Mouse (Mus musculus) limb, embryonic 15.5 days (tissue): ENCODE data around the gene Pde6g. TPM values are rescaled to one million over a fixed set of nuclear protein-coding genes. Genes with fewer than 3 reads are reported as not detected.
A peak's percentile ranks its signal among the peaks of the same experiment; 100 is the strongest.

ENCODE experiments used
- ATAC-seq: fragments of 200-750 bp; cut with Nextera tagmentation; 2 replicates; pipeline ENCODE4 v1.8.0; 2017; ENCODE audit warnings: low read depth, moderate TSS enrichment; ENCODE audit not compliant: insufficient number of reproducible peaks, low FRiP score, low TSS enrichment
- H3K27ac ChIP-seq: fragments of 300-500 bp; sonication (generic); 2 replicates; pipeline ENCODE4 v1.5.1; 2015; ENCODE audit warnings: moderate library complexity, mild to moderate bottlenecking, inconsistent platforms
- H3K27me3 ChIP-seq: fragments of 300-500 bp; sonication (generic); 2 replicates; pipeline ENCODE4 v1.6.1; 2015; ENCODE audit warnings: inconsistent platforms
- H3K36me3 ChIP-seq: fragments of 300-500 bp; sonication (generic); 2 replicates; pipeline ENCODE4 v1.6.1; 2015; ENCODE audit warnings: inconsistent platforms
- H3K4me1 ChIP-seq: fragments of 300-500 bp; sonication (generic); 2 replicates; pipeline ENCODE4 v1.6.1; 2015; ENCODE audit warnings: inconsistent platforms
- H3K4me2 ChIP-seq: fragments of 300-500 bp; sonication (generic); 2 replicates; pipeline ENCODE4 v1.6.1; 2015; ENCODE audit warnings: mild to moderate bottlenecking, inconsistent platforms
- H3K4me3 ChIP-seq: fragments of 300-500 bp; sonication (generic); 2 replicates; pipeline ENCODE4 v1.5.1; 2015; ENCODE audit warnings: mild to moderate bottlenecking, inconsistent platforms
- H3K9ac ChIP-seq: fragments of 300-500 bp; sonication (generic); 2 replicates; pipeline ENCODE4 v1.6.1; 2015; ENCODE audit warnings: inconsistent platforms
- H3K9me3 ChIP-seq: fragments of 300-500 bp; sonication (generic); 2 replicates; pipeline ENCODE4 v1.6.1; 2016; ENCODE audit warnings: inconsistent platforms
- WGBS: fragments of 180-500 bp; shearing (Covaris S2); methylation state at CpG from one replicate; pipeline ENCODE4 v1.1.7; 2015; 5-methylcytosine and 5-hydroxymethylcytosine counted together
- polyA plus RNA-seq: library from polyadenylated mRNA; unstranded; fragments of >200 nt; fragmentation: Nextera tagmentation; extraction: Ambion mirVana; gene quantifications from 2 replicates; pipeline ENCODE4 v1.2.1, GENCODE M21; 2015

The Pde6g gene
- polyA plus RNA-seq, 1 experiment from 2014 or later: 0.17 TPM

DNA sequence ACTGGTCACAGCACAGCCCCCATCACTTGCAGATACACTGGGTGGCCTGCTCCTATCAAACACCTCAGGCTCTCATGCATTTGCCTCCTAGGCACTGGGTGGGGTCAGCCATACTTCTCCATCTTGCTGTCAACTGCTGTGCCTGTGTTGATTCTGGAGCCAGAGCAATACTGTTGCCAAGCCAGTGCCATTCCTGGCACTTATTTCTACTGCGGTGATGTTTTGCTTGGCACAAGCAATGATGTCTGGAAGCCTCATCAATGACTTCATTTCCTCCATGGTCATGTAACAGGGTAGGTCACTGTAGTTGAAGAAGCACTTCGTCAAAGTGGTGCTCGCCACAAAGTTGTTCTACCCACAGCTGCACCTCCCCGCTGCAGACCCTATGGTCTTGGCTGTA lies 12.2 kb upstream of the Pde6g start:
- H3K4me3 ChIP-seq: peak overlapping the region; percentile 100; the same call in 1 of the 2 replicates
- H3K4me2 ChIP-seq: 0 out of 2 replicates have a peak overlapping the region, but pooled peaks have one; percentile 89
- 75% methylated on average over 4 of the region's 4 CpGs for WGBS

DNA sequence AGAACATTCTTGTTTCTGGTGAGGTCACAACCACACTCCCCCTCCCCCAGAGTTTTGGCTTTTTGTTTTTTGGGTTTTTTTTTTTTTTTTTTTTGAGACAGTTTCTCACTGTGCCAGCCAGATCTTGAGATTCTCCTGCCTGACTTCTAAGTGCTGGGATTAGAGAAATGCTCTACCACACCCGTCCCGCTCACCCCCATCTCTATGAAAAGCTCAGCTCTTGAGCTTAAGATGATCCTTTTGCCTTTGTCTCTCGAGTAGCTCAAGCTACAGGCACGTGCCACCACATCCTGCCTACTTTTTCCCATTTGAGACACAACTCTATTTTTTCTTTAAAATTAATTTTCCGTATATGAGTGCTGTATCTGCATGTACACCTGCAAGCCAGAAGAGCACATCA lies 11.1 kb upstream of the Pde6g start:
- no peaks in the 10 kb centered on the region for H3K9me3 ChIP-seq
- peaks cover 56% of the 10 kb centered on the region for H3K36me3 ChIP-seq
- H3K27me3 ChIP-seq: no peaks in the 10 kb centered on the region
- no peak overlapping the region for H3K4me3 ChIP-seq
- H3K9ac ChIP-seq: no peak overlapping the region
- no peak overlapping the region for H3K4me2 ChIP-seq
- ATAC-seq: no peak
- 81% methylated on average over 5 of the region's 5 CpGs for WGBS
- H3K4me1 ChIP-seq: peaks cover 28% of the 10 kb centered on the region
- H3K27ac ChIP-seq: no peak overlapping the region

More for the DNA sequence above, 12.2 kb upstream of the Pde6g start:
- Histone ChIP-seq H3K27ac (no peak overlapping the region), H3K9ac (no peak overlapping the region), H3K9me3 (no peaks in the 10 kb centered on the region), H3K36me3 (peaks cover 61% of the 10 kb centered on the region), H3K27me3 (no peaks in the 10 kb centered on the region), H3K4me1 (peaks cover 25% of the 10 kb centered on the region)
- ATAC-seq: no peak

DNA sequence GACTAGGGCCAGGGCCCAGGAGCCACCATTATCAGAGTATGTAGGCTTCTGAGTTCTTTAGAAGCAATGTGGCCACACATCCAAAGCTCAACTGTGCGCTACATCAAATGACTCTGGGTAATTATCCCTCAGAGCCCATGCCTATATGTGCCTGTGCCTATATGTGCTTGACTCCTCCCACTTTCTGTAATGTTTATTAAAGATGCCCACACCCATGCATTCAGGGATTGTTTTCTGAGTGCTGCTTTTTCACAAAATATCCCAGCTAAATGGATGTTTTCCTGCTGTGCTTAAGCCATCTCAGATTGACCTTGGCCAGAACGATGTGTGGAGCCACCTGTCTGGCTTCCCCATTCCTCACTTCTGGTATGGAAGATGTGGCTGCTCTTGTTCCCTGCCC lies 10.2 kb upstream of the Pde6g start:
- WGBS: 85% methylated on average over 2 of the region's 2 CpGs
- ATAC-seq: no peak
- no peak overlapping the region for H3K4me2 ChIP-seq
- H3K9ac ChIP-seq: no peak overlapping the region
- no peak overlapping the region for H3K27ac ChIP-seq
- no peaks in the 10 kb centered on the region for H3K9me3 ChIP-seq
- peaks cover 52% of the 10 kb centered on the region for H3K36me3 ChIP-seq
- peaks cover 33% of the 10 kb centered on the region for H3K4me1 ChIP-seq
- no peak overlapping the region for H3K4me3 ChIP-seq
- H3K27me3 ChIP-seq: no peaks in the 10 kb centered on the region

DNA sequence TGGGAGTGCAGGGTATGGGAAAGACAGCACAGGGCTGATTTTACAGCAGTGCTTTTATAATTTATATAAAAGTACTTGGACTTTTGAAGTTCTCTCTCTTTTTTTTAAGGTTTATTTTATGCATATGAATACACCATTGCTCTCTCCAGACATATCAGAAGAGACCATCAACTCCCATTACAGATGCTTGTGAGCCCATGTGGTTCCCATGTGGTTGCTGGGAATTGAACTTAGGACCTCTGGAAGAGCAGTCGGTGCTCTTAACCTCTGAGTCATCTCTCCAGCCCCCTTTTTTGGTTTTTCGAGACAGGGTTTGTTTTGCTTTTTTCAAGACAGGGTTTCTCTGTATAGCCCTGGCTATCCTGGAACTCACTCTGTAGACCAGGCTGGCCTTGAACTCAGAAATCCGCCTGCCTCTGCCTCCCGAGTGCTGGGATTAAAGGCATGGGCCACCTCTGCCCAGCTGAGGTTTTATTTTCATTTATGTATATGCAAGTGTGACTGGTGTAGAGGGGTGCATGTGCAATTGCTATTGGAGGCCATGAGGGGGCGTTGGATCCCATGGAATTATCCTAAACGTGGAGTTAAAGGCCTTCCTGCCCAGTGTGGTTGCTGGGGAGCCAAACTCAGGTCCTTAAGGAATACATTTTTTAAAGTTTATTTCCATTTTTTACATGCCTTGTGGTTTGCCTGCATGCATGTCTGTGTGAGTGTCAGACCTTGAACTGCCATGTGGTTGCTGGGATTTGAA lies 5.7 kb upstream of the Pde6g start:
- no peaks in the 10 kb centered on the region for H3K27me3 ChIP-seq
- H3K9me3 ChIP-seq: no peaks in the 10 kb centered on the region
- peak overlapping the region; percentile 95; the same call in 1 of the 2 replicates for H3K9ac ChIP-seq
- H3K4me1 ChIP-seq: peaks cover 20% of the 10 kb centered on the region
- H3K4me2 ChIP-seq: peak overlapping the region; percentile 76
- no peak for ATAC-seq
- WGBS: 62% methylated on average over 6 of the region's 6 CpGs
- H3K4me3 ChIP-seq: peak overlapping the region; percentile 76
- H3K36me3 ChIP-seq: peaks cover 43% of the 10 kb centered on the region
- H3K27ac ChIP-seq: no peak overlapping the region

DNA sequence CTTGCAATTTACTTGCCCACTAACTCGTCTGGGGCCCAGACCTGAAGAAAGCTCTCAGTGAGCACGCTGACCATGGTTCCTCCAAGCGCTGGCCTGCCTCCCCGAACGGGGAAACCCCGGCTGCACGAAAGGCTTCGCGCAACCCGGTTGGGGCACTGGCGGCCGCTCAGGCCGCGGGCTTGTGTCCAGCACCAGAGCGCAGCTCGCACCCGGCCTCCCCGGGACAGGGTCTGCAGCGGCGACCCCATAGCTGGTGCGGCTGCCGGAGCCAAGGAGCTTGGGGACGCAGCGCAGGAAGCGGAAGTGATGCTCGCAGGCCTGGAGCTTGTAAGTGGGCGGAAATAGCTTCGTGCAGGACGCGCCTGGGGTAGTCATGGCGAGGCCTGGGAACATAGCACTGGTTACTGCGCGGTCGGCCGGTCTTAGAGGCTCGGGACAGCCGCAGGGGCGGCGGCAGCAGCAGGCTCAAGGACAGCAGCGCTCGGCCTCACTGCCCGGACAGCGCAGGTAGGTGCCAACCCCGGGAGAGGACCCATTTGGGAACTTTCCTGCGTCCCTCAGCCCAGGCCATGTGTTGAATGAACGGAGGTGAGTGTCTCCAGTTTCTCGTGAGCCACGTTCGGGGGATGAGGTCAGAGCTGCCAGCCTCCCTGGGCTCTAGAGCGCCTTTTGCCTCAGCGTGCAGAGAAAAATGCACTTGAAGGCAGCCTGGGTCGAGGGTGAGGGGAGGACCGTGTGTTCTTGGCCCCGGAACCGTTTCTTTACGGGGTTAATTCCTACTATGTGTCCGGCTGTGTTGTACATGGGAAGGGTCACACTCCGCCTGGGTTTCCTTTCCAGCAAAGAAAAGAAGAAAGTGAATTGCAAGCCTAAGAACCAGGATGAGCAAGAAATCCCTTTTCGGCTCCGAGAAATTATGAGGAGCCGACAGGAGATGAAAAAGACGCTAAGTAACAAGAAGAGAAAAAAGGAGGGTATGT lies 4.8 kb upstream of the Pde6g start, which contains the start of the genes Oxld1 and Ccdc137:
TSS of gene Oxld1 (minus strand) at position 297 of the 980 bp plus-strand sequence.
TSS of gene Ccdc137 (plus strand) at position 344 of the 980 bp plus-strand sequence.
- peak within 1 kb of the TSS; percentile 76 for H3K4me2 ChIP-seq
- 4% methylated on average over 62 of the region's 62 CpGs for WGBS
- ATAC-seq: peak; percentile 83; the same call in 1 of the 2 replicates
- peak within 1 kb of the TSS; percentile 95 for H3K9ac ChIP-seq
- peak within 1 kb of the TSS; percentile 81 for H3K27ac ChIP-seq
- H3K4me3 ChIP-seq: peak within 1 kb of the TSS; percentile 76
- no peaks in the 10 kb centered on the region for H3K9me3 ChIP-seq
- no peaks in the 10 kb centered on the region for H3K27me3 ChIP-seq
- H3K4me1 ChIP-seq: peaks cover 20% of the 10 kb centered on the region
- peaks cover 34% of the 10 kb centered on the region for H3K36me3 ChIP-seq

DNA sequence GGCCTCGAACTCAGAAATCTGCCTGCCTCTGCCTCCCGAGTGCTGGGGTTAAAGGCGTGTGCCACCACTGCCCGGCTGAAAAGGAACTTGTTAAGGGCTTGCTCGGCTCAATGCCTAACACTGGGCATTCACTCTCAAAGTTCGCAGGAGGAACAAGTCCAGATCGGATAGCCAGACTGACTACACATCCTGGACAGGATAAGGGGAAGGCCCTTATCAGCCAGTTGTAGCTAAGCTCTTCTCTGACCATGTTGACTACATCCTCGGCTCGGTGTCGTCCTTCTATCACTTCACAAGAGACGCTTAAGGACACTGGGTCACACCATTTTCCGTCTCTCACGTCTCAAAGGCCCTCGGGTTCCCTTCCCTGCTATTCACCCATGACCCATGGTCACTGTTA lies 4.1 kb upstream of the Pde6g start:
- H3K4me1 ChIP-seq: peaks cover 20% of the 10 kb centered on the region
- H3K27me3 ChIP-seq: no peaks in the 10 kb centered on the region
- H3K4me3 ChIP-seq: peak overlapping the region; percentile 76
- peak overlapping the region; percentile 76 for H3K4me2 ChIP-seq
- no peak for ATAC-seq
- 29% methylated on average over 14 of the region's 14 CpGs for WGBS
- H3K9me3 ChIP-seq: no peaks in the 10 kb centered on the region
- peaks cover 27% of the 10 kb centered on the region for H3K36me3 ChIP-seq
- H3K27ac ChIP-seq: peak overlapping the region; percentile 81
- peak overlapping the region; percentile 95 for H3K9ac ChIP-seq

DNA sequence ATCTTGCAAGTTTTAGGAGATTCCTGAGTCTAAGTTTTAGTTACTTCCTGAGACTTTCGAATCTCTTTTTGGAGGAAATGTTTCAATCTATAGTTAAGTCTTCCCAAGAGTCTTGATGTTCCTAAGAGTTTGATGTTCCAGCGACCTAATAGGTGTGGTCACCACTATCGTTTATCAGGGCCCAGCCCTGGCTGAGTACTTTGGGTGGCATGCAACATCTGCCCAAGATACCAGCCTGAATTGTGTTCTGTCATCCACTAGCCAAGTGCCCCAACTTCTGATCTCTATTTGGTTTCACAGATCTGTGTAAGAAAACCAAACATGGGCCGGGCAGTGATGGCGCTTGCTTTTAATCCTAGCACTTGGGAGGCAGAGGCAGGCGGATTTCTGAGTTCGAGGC lies 2.1 kb upstream of the Pde6g start:
- Histone ChIP-seq H3K9ac (no peak overlapping the region), H3K27me3 (no peaks in the 10 kb centered on the region), H3K9me3 (no peaks in the 10 kb centered on the region), H3K4me3 (no peak overlapping the region), H3K4me2 (no peak overlapping the region), H3K36me3 (peaks cover 10% of the 10 kb centered on the region), H3K27ac (no peak overlapping the region), H3K4me1 (peaks cover 20% of the 10 kb centered on the region)
- WGBS: 93% methylated on average over 7 of the region's 7 CpGs
- no peak for ATAC-seq

DNA sequence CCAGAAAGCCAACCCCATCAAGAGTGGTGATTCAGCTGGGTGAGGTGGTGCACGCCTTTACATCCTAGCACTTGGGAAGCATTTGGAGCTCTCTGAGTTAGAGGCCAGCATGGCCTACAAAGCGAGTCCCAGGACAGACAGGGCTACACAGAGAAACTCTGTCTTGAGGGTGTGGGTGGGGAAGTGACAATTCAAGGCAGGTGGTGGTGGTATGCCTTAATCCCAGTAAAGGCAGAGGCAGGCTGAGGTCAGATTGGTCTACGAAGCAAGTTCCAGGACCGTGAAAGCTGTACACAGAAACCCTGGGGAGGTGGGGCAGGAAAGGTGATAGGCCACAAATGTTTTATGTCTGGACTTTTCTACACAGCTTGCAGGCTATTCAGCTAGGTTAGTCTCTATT lies 1.7 kb upstream of the Pde6g start:
- WGBS: 82% methylated on average over 4 of the region's 4 CpGs
- ATAC-seq: no peak
- no peaks in the 10 kb centered on the region for H3K9me3 ChIP-seq
- no peak overlapping the region for H3K27ac ChIP-seq
- H3K9ac ChIP-seq: no peak overlapping the region
- no peak overlapping the region for H3K4me3 ChIP-seq
- no peaks in the 10 kb centered on the region for H3K27me3 ChIP-seq
- H3K36me3 ChIP-seq: peaks cover 7% of the 10 kb centered on the region
- H3K4me2 ChIP-seq: no peak overlapping the region
- H3K4me1 ChIP-seq: peaks cover 20% of the 10 kb centered on the region

DNA sequence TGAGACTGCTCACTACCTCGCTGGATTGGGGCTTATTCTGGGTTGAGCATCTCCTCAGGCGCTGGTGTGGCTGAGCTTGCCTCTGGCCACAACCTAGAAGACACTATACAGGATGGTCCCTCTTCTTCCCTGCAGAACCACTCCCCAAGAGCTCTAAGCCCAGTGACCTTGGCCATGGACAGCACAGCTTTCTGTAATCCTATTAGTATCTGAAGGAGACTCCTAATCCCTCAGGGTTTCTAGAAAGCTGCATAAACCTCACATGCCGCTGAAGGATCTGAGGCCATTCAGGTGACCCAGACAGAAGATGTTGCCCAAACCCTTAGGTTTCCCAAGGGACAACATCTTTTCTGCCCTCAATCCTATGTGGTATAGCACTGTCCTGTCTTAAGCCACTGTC lies 1.1 kb downstream of the Pde6g start:
- ATAC-seq: no peak
- H3K4me1 ChIP-seq: peaks cover 5% of the 10 kb centered on the region
- H3K9me3 ChIP-seq: no peaks in the 10 kb centered on the region
- no peak overlapping the region for H3K27ac ChIP-seq
- H3K9ac ChIP-seq: no peak overlapping the region
- WGBS: 69% methylated on average over 3 of the region's 3 CpGs
- H3K27me3 ChIP-seq: no peaks in the 10 kb centered on the region
- no peak overlapping the region for H3K4me2 ChIP-seq
- H3K4me3 ChIP-seq: no peak overlapping the region
- 0 out of 2 replicates have a peak, but pooled peaks cover 3% of the 10 kb centered on the region for H3K36me3 ChIP-seq

DNA sequence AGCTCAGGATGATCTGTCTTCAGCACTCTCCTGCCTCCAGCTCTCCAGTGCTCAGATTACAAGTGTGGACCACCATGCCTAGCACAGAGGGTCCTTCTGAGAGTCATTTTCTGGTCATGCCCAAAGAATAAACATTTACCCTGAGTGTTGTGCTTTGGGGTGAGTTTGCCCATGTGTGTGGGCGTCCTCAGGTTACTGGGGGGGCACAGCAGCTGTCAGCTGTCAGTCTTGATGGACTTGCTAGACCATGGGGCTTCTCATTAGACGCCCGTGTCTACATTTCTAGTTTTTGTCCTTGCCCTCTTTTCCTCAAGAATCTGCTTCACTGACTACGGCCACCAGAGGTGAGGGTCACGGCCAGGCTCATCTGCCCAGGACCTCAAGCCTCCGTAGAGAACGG lies 6.1 kb downstream of the Pde6g start:
- no peak overlapping the region for H3K4me3 ChIP-seq
- no peak overlapping the region for H3K27ac ChIP-seq
- no peak overlapping the region for H3K9ac ChIP-seq
- H3K4me1 ChIP-seq: no peaks in the 10 kb centered on the region
- no peaks in the 10 kb centered on the region for H3K27me3 ChIP-seq
- no peaks in the 10 kb centered on the region for H3K36me3 ChIP-seq
- no peak overlapping the region for H3K4me2 ChIP-seq
- ATAC-seq: no peak
- 74% methylated on average over 7 of the region's 7 CpGs for WGBS
- H3K9me3 ChIP-seq: no peaks in the 10 kb centered on the region

DNA sequence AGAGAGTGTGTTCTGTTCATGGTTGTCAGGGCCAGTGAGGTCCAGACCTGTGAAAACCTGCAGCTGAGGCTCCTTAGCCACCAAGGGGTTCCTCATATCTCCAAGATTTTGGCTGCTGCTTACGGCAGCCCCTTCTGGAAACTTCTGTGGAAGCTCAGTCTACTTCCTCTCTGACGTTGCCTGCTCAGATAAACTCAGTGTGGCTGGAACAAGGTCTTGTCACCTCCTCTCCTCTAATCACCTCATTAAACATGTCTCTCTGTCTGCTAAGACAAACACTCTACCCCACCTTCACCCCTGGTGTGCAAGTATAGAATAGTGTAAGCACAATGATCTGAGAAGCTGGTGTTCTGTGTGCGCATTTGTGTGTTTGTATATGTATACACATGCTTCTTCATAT lies 7.8 kb downstream of the Pde6g start:
- H3K27me3 ChIP-seq: no peaks in the 10 kb centered on the region
- no peaks in the 10 kb centered on the region for H3K4me1 ChIP-seq
- 74% methylated on average over 3 of the region's 3 CpGs for WGBS
- no peak for ATAC-seq
- H3K27ac ChIP-seq: no peak overlapping the region
- H3K9me3 ChIP-seq: no peaks in the 10 kb centered on the region
- H3K9ac ChIP-seq: no peak overlapping the region
- H3K4me2 ChIP-seq: no peak overlapping the region
- H3K36me3 ChIP-seq: no peaks in the 10 kb centered on the region
- H3K4me3 ChIP-seq: no peak overlapping the region

DNA sequence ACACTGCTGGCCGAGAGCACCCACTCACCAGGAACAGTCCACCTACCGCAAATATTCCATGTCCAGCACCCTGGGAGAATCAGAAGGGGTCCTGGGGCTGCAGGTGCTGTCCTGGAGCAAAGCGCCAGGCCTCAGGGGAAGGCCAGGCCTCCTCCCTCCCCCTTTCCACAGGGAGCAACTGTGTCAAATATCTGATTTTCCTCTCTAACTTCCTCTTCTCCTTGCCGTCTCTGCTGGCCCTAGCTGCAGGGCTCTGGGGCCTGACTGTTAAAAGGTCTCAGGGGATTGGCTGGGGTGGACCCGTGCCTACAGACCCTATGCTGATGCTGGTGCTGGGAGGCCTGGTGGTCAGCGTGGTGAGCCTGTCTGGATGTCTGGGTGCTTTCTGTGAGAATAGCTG lies 9.2 kb downstream of the Pde6g start:
- Histone ChIP-seq H3K9ac (no peak overlapping the region), H3K27me3 (no peaks in the 10 kb centered on the region), H3K4me2 (no peak overlapping the region), H3K27ac (no peak overlapping the region), H3K4me3 (no peak overlapping the region), H3K4me1 (no peaks in the 10 kb centered on the region), H3K36me3 (no peaks in the 10 kb centered on the region), H3K9me3 (no peaks in the 10 kb centered on the region)
- WGBS: 67% methylated on average over 6 of the region's 6 CpGs
- no peak for ATAC-seq
